Mouse (Mus musculus) MEL (cell line): ENCODE data around the gene Plcb4. TPM values are rescaled to one million over a fixed set of nuclear protein-coding genes. Genes with fewer than 3 reads are reported as not detected.
"Not testable (repeated sequence)": the region's sequence is repeated elsewhere in the genome, so short reads cannot be mapped to it uniquely, and the experiment has no call there.

Source experiments
- DNase-seq: peaks from one replicate; pipeline ENCODE4 v3.0.0; 2011; ENCODE audit warnings: low read depth, low spot score
- H3K27ac ChIP-seq: 2 replicates; pipeline ENCODE4 v1.5.1; 2012; ENCODE audit warnings: low read depth, mild to moderate bottlenecking, control low read depth, low read length, moderate library complexity; ENCODE audit not compliant: control insufficient read depth
- H3K27me3 ChIP-seq, 2 experiments: fragments of 150-350 bp in 1 of 2; sonication (generic) in 1 of 2; 2 replicates each; pipeline ENCODE4 v1.6.1; 2012; ENCODE audit warnings: low read length in 2 of 2, mild to moderate bottlenecking in 2 of 2, improper control_type of control experiment in 1 of 2, moderate library complexity in 1 of 2; ENCODE audit not compliant: insufficient read depth in 2 of 2, control insufficient read depth in 1 of 2
- H3K36me3 ChIP-seq, 2 experiments: 2 replicates each; pipeline ENCODE4 v1.6.1; 2012 to 2014; ENCODE audit warnings: low read length in 2 of 2, improper control_type of control experiment in 1 of 2, inconsistent platforms in 1 of 2, mild to moderate bottlenecking in 1 of 2; ENCODE audit not compliant: insufficient read depth in 2 of 2, control insufficient read depth in 1 of 2
- H3K4me1 ChIP-seq, 2 experiments: fragments of 150-350 bp in 1 of 2; sonication (generic) in 1 of 2; 2 replicates each; pipeline ENCODE4 v1.6.1; 2012; ENCODE audit warnings: low read length in 2 of 2, improper control_type of control experiment in 1 of 2, mild to moderate bottlenecking in 1 of 2; ENCODE audit not compliant: insufficient read depth in 2 of 2, control insufficient read depth in 1 of 2
- H3K4me3 ChIP-seq, 2 experiments: fragments of 150-350 bp in 1 of 2; sonication (generic) in 1 of 2; 2 replicates each; pipeline ENCODE4 v1.5.1; 2012; ENCODE audit warnings: low read depth in 2 of 2, low read length in 2 of 2, mild to moderate bottlenecking in 2 of 2, moderate library complexity in 2 of 2, control low read depth in 1 of 2, improper control_type of control experiment in 1 of 2; ENCODE audit not compliant: control insufficient read depth in 1 of 2, insufficient read depth in 1 of 2
- H3K79me2 ChIP-seq: 2 replicates; pipeline ENCODE4 v1.6.1; 2012; ENCODE audit warnings: mild to moderate bottlenecking, low read length, moderate library complexity; ENCODE audit not compliant: control insufficient read depth, poor library complexity, insufficient read depth
- H3K9ac ChIP-seq: 2 replicates; pipeline ENCODE4 v1.6.1; 2012; ENCODE audit warnings: low read depth, mild to moderate bottlenecking, control low read depth, low read length, moderate library complexity; ENCODE audit not compliant: control insufficient read depth, poor library complexity, severe bottlenecking
- H3K9me3 ChIP-seq: fragments of 150-350 bp; sonication (generic); replicated peaks from 2 replicates; pipeline ENCODE4 v1.6.1; 2012; ENCODE audit warnings: mild to moderate bottlenecking, low read length, improper control_type of control experiment, moderate library complexity; ENCODE audit not compliant: insufficient read depth
- CHD1 ChIP-seq: IDR thresholded peaks from 2 replicates; pipeline ENCODE4 v1.6.1; 2012; ENCODE audit warnings: low read depth, mild to moderate bottlenecking, inconsistent platforms, low read length, improper control_type of control experiment
- CTCF ChIP-seq, 3 experiments: IDR thresholded peaks in 2 of 3; conservative IDR thresholded peaks in 1 of 3; 2 replicates each; pipeline ENCODE4 v1.5.1; 2011 to 2012; ENCODE audit warnings: low read length in 3 of 3, low read depth in 2 of 3, mild to moderate bottlenecking in 2 of 3, improper control_type of control experiment in 1 of 3, inconsistent platforms in 1 of 3, mixed read lengths in 1 of 3, moderate library complexity in 1 of 3; ENCODE audit not compliant: control insufficient read depth in 1 of 3, insufficient read depth in 1 of 3, poor library complexity in 1 of 3, severe bottlenecking in 1 of 3
- EP300 ChIP-seq, 2 experiments: IDR thresholded peaks; 2 replicates each; pipeline ENCODE4 v1.6.1; 2011; ENCODE audit warnings: improper control_type of control experiment in 2 of 2, low read length in 2 of 2, low read depth in 1 of 2, mild to moderate bottlenecking in 1 of 2
- ETS1 ChIP-seq: IDR thresholded peaks from 2 replicates; pipeline ENCODE4 v1.6.1; 2012; ENCODE audit warnings: low read depth, mild to moderate bottlenecking, inconsistent platforms, low read length, improper control_type of control experiment, moderate library complexity
- GABPA ChIP-seq: IDR thresholded peaks from 2 replicates; pipeline ENCODE4 v1.6.1; 2012; ENCODE audit warnings: low read depth, mild to moderate bottlenecking, inconsistent platforms, low read length, improper control_type of control experiment, moderate library complexity
- HCFC1 ChIP-seq: IDR thresholded peaks from 2 replicates; pipeline ENCODE4 v1.6.1; 2012; ENCODE audit warnings: low read depth, mild to moderate bottlenecking, inconsistent platforms, low read length, improper control_type of control experiment, moderate library complexity
- KAT2A ChIP-seq: conservative IDR thresholded peaks from 2 replicates; pipeline ENCODE4 v1.6.1; 2012; ENCODE audit warnings: low read depth, low read length, improper control_type of control experiment, inconsistent platforms
- MXI1 ChIP-seq: IDR thresholded peaks from 2 replicates; pipeline ENCODE4 v1.6.1; 2011; ENCODE audit warnings: mild to moderate bottlenecking, low read depth, low read length, improper control_type of control experiment
- MYB ChIP-seq: IDR thresholded peaks from 2 replicates; pipeline ENCODE4 v1.6.1; 2011; ENCODE audit warnings: mild to moderate bottlenecking, low read depth, low read length, improper control_type of control experiment
- SMC3 ChIP-seq: IDR thresholded peaks from 2 replicates; pipeline ENCODE4 v1.6.1; 2011; ENCODE audit warnings: low read depth, low read length, improper control_type of control experiment
- TAL1 ChIP-seq: IDR thresholded peaks from 2 replicates; pipeline ENCODE4 v1.6.1; 2012; ENCODE audit warnings: mild to moderate bottlenecking, inconsistent platforms, low read length, moderate library complexity, mixed read lengths
- TCF12 ChIP-seq: IDR thresholded peaks from 2 replicates; pipeline ENCODE4 v1.6.1; 2014; ENCODE audit warnings: low read depth, mild to moderate bottlenecking, inconsistent platforms, low read length, improper control_type of control experiment, moderate library complexity
- UBTF ChIP-seq: IDR thresholded peaks from 2 replicates; pipeline ENCODE4 v1.6.1; 2012; ENCODE audit warnings: low read depth, mild to moderate bottlenecking, inconsistent platforms, low read length, improper control_type of control experiment, moderate library complexity, borderline replicate concordance; ENCODE audit not compliant: insufficient read depth
- ZMIZ1 ChIP-seq: IDR thresholded peaks from 2 replicates; pipeline ENCODE4 v1.6.1; 2012; ENCODE audit warnings: low read depth, mild to moderate bottlenecking, inconsistent platforms, low read length, improper control_type of control experiment, moderate library complexity
- ZNF384 ChIP-seq: IDR thresholded peaks from 2 replicates; pipeline ENCODE4 v1.6.1; 2012; ENCODE audit warnings: low read depth, mild to moderate bottlenecking, inconsistent platforms, low read length, improper control_type of control experiment
- polyA plus RNA-seq, 2 experiments: library from polyadenylated mRNA; stranded (reverse) in 1 of 2; unstranded in 1 of 2; fragments of >175 nt in 1 of 2; fragments of >200 nt in 1 of 2; gene quantifications; 2 replicates each; pipeline versions ENCODE4 v1.2.1 to v1.2.4; 2012; ENCODE audit warnings: low replicate concordance in 2 of 2, low read depth in 1 of 2; ENCODE audit not compliant: insufficient read length in 2 of 2, insufficient read depth in 1 of 2, missing spikeins in 1 of 2
- total RNA-seq: library from RNA; depleted of rRNA; stranded (reverse); fragments of 300-350 nt; gene quantifications from 2 replicates; pipeline ENCODE4 v1.2.3, GENCODE M21; 2012

Gene Plcb4
- total and polyA plus RNA-seq, 3 experiments, result not detected

GRCm38 (mm10) chr2:135708386-135708785 lies 49.6 kb downstream of the Plcb4 start:
- no peaks in the 10 kb centered on the region for H3K9me3 ChIP-seq

GRCm38 (mm10) chr2:135708796-135709195 lies 50.0 kb downstream of the Plcb4 start:
- Histone ChIP-seq H3K27ac (no peak overlapping the region), H3K27me3 (no peaks in the 10 kb centered on the region; a peak in 1 of 4 replicates), H3K9ac (no peak overlapping the region), H3K9me3 (no peaks in the 10 kb centered on the region), H3K4me3 (no peak overlapping the region), H3K79me2 (no peaks in the 10 kb centered on the region), H3K4me1 (peaks cover 21 to 38% of the 10 kb centered on the region in 2 experiments), H3K36me3 (peaks cover 0 to 43% of the 10 kb centered on the region in 2 experiments; a peak in 2 of 4 replicates)
- DNase-seq, result no peak
- TF ChIP-seq TAL1 (no peak), TCF12 (0 out of 2 replicates have a peak, but pooled peaks have one; percentile 17)

More at GRCm38 (mm10) chr2:135708386-135708785, 49.6 kb downstream of the Plcb4 start:
- DNase-seq, result no peak
- Histone ChIP-seq H3K9ac (no peak overlapping the region), H3K27me3 (no peaks in the 10 kb centered on the region; a peak in 1 of 4 replicates), H3K4me1 (peaks cover 21 to 38% of the 10 kb centered on the region in 2 experiments), H3K79me2 (no peaks in the 10 kb centered on the region), H3K36me3 (peaks cover 0 to 43% of the 10 kb centered on the region in 2 experiments; a peak in 2 of 4 replicates), H3K27ac (no peak overlapping the region), H3K4me3 (no peak overlapping the region)
- no peak for TF ChIP-seq MYB
- no peak for TF ChIP-seq GABPA
- TF ChIP-seq ZNF384, result no peak
- no peak for TF ChIP-seq EP300 (IDR thresholded peaks at IDR 0.05; ENCODE audit: low read depth in 1 of 2, low read length in 2 of 2)
- no peak for TF ChIP-seq ETS1
- TF ChIP-seq KAT2A, result no peak
- TF ChIP-seq CTCF (IDR thresholded peaks at IDR 0.05 in 2 of 3, conservative IDR thresholded peaks at IDR 0.05 in 1 of 3; ENCODE audit: control insufficient read depth in 1 of 3, insufficient read depth in 1 of 3, low read depth in 2 of 3, low read length in 3 of 3, poor library complexity in 1 of 3, severe bottlenecking in 1 of 3), result no peak
- TF ChIP-seq CHD1, result no peak
- no peak for TF ChIP-seq HCFC1
- TF ChIP-seq SMC3, result no peak
- no peak for TF ChIP-seq MXI1
- TF ChIP-seq UBTF, result no peak
- no peak for TF ChIP-seq ZMIZ1

DNA sequence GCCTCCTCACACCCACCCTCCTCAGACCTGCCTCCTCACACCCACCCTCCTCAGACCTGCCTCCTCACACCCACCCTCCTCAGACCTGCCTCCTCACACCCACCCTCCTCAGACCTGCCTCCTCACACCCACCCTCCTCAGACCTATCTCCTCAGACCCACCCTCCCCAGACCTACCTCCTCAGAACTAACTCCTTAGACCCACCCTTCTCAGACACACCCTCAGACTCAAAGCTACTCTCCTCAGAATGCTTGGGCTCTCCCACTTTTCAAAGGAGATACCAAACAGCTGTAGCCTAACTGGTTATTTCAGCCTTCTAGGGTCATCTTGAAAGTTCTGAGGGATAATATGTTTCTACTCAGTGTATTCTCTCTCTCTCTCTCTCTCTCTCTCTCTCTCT lies 50.9 kb downstream of the Plcb4 start:
- H3K9me3 ChIP-seq, H3K27ac ChIP-seq, H3K79me2 ChIP-seq, H3K4me3 ChIP-seq, H3K27me3 ChIP-seq, H3K9ac ChIP-seq, DNase-seq: not testable (repeated sequence)
- Histone ChIP-seq H3K4me1 (peaks cover 21 to 38% of the 10 kb centered on the region in 2 experiments), H3K36me3 (peaks cover 0 to 43% of the 10 kb centered on the region in 2 experiments; a peak in 2 of 4 replicates)
